Mouse (Mus musculus) large intestine, adult 2 months (tissue): Measurements from ENCODE around the gene Mamstr. TPM values are rescaled to one million over a fixed set of nuclear protein-coding genes. Genes with fewer than 3 reads are reported as not detected.

Source experiments
- DNase-seq: peaks from one replicate; pipeline ENCODE4 v3.0.0-alpha.2; 2012; ENCODE audit warnings: low read depth, low spot score
- WGBS: fragments of 180-500 bp; shearing (Covaris S2); methylation state at CpG from one replicate; pipeline ENCODE4 v1.1.7; 2018; 5-methylcytosine and 5-hydroxymethylcytosine counted together
- polyA plus RNA-seq: library from polyadenylated mRNA; depleted of rRNA; stranded (reverse); fragments of >200 nt; gene quantifications from 2 replicates; pipeline ENCODE4 v1.2.3, GENCODE M21; 2012

The Mamstr gene
- polyA plus RNA-seq, 1 experiment = 1.3 TPM

DNA sequence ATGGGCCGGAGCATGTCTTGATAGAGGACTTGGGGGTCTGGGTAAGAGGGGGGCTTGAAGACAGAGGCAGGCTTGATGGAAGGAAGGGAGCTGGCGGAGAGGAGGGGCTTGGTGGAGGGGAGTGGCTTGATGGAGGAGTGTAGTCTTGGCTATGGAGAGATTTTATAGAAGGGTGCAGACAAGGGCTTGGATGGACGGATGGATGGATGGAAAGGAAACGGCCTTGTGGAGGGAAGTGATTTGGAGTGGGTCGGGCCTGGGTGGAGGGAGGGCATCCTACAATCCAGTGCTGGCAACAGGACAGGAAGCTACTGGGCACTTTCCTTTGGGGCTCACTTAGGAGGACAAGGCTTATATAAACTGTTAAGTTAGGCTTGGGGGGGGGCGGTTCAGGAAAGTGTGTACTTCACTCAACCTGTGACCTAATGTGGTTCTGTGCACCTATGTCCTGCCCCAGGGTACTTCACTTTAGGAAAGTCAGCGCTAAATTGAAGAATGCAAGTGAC, 13.2 kb upstream of the Mamstr start:
- WGBS = 92% methylated on average over 7 of the region's 7 CpGs
- no peak for DNase-seq

DNA sequence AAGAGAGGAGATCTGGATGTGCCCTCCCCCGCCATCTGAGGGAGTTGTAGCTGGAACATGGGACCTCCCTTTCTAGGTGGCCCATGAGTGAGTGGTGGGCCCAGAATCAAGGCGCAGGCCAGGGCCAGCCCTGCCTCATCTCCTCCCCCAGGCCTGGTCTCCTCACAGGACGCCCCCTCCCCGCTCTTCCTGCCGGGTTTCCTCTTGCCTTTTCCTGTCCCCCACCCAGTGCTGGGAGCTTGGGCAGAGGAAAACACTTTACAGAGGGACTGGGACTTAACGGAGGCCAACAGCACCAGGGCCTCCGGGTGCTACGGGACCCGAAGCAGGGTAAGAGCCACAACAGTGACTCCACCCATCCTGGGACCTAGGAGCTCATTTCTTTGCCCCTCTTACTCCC, 12.5 kb upstream of the Mamstr start, which contains the start of gene Rasip1:
TSS of gene Rasip1 (plus strand) at position 228 of the 400 bp plus-strand sequence.
- no peak for DNase-seq
- WGBS = 84% methylated on average over 9 of the region's 9 CpGs

DNA sequence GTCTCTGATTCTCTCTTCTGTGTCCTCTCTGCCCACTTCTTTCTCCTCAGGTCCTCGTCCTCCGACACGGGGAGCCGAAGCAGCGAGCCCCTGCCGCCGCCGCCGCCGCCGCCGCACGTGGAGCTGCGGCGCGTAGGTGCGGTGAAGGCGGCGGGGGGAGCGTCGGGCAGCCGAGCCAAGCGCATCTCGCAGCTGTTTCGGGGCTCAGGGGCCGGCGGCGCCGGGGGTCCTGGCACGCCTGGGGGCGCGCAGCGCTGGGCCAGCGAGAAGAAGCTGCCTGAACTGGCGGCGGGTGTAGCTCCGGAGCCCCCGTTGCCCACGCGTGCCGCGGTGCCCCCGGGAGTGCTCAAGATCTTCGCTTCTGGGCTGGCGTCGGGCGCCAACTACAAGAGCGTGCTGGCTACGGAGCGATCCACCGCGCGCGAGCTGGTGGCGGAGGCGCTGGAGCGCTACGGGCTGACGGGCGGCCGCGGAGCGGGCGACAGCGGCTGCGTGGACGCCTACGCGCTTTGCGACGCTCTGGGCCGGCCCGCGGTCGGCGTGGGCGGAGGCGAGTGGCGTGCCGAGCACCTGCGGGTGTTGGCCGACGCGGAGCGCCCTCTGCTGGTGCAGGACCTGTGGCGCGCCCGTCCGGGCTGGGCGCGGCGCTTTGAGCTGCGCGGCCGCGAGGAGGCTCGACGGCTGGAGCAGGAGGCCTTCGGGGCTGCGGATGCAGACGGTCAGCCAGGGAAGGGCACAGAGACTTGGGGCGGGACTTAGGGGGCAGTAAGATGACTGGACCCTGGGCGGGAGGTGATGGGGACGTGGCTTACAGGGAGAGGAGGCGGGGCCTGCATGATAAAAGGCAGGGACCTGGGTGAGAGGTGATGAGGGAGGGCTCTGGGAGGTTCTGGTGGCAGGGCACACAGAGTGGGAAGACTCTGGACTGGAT, 11.1 kb upstream of the Mamstr start:
- no peak for DNase-seq
- WGBS = 2% methylated on average over 102 of the region's 105 CpGs

DNA sequence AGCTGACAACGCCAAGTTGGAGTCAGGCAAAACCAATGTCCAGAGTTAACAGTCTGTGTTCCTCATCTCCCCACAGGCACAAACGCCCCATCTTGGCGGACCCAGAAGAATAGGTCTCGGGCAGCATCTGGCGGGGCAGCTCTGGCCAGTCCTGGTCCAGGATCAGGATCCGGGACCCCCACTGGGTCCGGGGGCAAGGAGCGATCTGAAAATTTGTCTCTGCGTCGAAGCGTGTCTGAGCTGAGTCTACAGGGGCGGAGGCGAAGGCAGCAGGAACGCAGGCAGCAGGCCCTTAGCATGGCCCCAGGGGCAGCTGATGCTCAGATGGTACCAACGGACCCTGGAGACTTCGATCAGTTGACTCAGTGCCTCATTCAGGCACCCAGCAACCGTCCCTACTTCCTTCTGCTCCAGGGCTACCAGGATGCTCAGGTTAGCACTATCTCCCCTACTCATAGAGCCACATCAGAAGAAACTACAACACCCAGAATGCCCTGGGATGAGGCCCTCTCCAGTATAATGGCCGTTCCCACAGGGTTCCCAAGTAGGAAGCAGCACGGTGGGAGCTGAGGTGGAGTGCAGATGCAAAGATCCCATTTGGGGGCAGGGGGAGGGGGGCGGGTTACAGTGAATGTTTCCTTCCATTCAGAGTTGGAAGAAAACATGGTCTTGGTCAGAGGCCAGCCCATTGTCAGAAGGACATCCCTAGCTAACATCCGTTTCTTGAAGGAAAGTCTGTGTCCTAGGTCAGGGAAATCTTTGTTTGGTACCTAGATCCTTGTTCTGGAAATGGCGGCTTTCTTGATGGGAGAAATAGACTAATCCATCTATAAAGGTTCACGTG, 9.5 kb upstream of the Mamstr start:
- DNase-seq = no peak
- 88% methylated on average over 23 of the region's 23 CpGs for WGBS

DNA sequence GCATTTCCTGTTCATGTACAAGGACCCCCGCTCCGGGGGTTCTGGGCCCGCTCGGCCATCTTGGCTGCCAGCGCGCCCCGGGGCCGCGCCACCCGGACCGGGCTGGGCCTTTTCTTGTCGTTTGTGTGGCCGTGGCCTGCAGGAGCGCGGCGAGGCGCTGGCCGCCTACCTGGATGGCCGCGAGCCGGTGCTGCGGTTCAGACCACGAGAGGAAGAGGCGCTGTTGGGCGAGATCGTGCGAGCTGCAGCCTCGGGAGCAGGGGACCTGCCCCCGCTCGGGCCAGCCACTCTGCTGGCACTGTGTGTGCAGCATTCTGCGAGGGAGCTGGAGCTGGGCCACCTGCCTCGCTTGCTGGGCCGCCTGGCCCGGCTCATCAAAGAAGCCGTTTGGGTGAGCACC, 7.3 kb upstream of the Mamstr start:
- WGBS = 55% methylated on average over 35 of the region's 35 CpGs
- no peak for DNase-seq

DNA sequence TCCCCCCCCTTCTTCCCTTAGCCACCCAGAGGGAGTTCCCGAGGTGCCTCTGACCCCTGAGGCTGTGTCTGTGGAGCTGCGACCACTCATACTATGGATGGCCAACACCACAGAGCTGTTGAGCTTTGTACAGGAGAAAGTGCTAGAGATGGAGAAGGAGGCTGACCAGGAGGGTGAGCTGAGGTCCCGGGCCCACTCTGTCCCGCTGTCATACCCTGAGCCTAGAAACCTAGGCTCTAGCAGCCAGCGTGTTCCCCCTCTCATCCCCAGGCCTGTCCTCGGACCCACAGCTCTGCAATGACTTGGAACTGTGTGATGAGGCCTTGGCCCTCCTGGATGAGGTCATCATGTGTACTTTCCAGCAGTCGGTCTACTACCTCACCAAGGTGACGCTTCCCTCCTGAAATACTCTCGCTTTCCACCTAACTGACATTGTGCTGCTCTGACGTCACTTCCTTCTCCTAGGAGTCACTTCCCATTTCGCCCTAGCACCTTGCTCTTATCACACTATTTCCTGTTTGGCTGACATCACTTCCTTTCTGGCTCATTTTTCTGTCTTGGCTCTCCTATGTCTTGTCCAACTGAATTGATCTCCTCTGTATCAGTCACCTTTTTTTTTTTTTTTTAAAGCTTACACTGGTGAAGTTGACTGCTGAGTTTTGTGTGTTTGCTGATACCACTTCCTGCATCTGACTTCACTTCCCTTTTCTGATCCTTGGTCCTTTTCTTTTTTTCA, 4.7 kb upstream of the Mamstr start:
- WGBS = 84% methylated on average over 11 of the region's 11 CpGs
- no peak for DNase-seq

DNA sequence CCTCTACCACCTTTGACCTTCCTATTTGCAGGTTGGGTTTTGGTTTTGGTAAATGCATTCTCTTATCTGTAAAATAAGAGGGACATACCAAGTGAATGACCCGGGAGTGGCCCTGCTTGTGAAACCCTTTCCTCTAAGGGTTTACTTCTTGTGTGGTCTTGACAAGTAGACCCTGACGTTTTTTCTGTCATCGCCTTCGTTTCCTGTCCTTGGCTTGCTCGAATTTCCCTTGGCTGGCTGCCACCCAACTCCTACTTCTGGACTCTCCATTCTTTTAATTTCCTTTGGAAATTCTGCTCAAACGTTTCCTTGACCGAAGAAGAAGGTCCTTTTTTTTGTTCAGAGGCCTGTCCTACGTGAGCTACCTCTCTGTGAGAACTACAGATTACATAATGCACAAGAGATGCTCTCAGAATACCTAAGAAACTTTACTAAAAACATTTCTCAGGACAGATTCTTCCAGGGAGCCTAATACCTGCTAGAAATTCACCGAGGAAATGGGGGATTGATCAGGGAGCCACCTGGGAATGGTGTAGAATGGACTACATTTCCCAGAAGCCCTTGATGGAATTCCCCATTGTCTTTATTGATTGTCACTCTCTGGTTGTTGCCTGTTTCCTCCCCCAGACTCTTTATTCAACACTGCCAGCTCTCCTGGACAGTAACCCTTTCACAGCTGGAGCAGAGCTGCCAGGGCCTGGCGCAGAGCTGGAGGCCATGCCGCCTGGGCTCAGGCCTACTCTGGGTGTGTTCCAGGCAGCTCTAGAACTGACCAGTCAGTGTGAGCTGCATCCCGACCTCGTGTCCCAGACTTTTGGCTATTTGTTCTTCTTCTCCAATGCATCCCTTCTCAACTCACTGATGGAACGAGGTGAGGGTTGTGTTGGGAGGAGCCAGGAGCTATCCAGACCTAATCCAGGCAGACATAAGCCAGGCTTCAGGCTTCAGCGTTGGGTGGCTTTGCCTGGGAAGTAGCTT, 3.8 kb upstream of the Mamstr start:
- DNase-seq = no peak
- WGBS = 81% methylated on average over 15 of the region's 15 CpGs

DNA sequence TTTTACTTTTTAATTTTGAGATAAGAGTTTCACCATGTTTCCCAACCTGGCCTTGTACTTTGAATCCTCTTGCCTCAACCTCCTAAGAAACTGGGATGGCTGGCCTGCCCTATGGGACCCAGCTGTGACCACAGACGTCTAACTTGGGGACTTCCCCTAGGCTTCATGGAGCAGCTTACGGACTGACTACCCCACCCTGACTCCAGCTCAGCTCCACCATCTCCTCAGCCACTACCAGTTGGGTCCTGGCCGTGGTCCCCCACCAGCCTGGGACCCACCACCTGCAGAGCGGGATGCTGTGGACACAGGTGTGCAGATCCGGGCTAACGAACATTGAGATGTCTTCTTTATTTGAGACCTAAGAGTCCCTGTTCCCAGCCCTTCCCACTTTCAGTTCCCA, 2.1 kb upstream of the Mamstr start:
- no peak for DNase-seq
- 87% methylated on average over 6 of the region's 6 CpGs for WGBS

DNA sequence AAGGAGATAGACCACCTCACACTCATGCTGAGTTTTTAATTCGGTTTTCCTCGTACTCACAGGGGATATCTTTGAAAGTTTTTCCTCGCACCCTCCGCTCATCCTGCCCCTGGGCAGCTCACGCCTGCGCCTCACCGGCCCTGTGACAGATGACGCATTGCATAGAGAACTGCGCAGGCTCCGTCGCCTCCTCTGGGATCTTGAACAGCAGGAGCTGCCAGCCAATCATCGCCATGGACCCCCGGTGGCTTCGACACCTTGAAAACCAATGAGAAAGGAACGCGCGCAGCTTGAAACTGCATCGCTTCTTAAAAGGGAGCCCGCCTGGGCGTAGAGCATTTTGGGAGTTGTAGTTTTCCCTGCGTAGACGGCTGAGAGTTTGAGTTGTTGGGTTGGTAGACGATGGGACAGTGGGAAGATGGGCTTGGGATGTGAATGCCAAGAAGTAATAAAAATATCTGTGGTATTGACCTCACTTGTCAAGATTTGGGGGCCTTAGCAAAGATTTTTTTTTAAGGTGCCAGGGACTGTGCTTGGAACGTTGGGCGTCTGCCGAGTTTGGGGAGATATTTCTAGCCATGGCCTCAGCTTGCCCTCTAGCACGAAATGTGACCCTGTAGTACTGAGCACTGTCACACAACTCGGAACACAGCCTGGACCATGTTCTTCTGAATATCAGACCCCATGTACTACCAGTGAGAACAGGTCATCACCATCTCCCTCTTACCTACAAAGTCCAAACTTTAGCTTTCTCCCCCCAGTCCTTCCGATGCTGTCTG, 965 bp upstream of the Mamstr start:
- DNase-seq = peak; percentile 88
- 39% methylated on average over 29 of the region's 29 CpGs for WGBS

DNA sequence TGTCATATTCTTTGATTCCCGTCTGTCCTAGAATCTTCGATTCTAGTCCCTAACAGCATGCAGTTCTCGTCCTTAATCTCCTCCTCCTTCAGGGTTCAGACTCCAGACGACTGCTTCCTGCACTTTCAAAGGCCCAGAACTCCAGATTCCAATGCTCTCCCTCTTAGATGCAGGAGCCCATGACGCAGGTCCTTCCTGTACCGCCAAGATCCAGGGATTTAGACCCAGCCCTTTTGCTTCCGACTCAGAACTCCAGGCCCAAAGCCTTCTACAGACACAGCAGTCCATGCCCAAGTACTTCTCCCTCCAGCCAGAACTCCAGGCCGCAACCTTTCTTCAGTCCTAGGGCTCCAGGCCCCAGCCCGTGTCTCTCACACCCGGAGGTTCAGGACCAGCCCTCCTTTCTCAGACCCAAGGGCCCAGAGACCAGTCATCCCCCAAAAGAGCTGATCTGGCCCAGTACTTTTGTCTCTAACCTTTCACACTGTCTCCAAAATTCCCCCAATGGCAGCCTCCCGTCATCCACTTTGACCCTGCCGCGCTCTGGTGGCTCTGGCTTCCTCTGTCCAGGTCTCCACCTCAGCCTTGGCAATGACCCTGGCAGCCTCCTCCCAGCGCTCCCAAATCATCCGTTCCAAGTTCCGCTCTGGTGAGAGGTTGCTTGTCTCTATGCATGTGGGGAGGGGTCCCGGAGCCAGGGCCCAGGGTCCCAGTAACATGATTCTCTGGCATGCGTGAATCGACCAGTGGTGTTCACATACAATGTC, 597 bp downstream of the Mamstr start:
- WGBS = 90% methylated on average over 19 of the region's 19 CpGs
- DNase-seq = no peak

DNA sequence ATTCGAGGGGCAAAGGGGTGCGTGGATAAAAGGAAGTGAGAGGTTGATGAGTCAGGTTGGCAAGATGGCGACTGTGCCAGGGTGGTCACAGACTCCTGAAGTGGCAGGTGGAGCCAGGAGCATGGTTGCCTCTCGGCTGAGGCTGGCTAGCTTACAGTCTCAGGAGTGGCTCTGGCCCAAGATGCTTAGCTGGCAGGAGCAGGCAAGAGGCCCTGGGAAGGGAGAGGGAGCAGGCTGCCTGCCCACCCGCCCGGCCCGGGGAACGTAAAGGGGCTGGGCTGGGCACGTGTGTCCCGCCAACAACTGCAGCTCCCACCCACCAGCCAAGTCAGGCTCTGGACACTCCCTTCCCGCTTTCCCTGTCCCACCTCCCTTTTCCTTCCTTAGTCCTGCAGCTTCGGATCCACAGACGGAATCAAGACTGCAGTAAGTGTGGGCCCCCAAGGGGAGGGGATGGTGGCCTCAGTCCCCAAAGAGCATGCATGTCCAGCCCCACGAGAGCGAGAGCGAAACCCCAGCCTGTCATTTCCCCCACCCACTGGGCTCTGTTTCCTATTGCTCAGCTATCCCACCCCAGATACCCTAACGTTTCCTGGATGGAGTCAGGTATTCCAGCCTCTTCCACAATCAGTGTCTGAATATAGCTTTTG, 1.7 kb downstream of the Mamstr start:
- DNase-seq = no peak
- 61% methylated on average over 17 of the region's 17 CpGs for WGBS

DNA sequence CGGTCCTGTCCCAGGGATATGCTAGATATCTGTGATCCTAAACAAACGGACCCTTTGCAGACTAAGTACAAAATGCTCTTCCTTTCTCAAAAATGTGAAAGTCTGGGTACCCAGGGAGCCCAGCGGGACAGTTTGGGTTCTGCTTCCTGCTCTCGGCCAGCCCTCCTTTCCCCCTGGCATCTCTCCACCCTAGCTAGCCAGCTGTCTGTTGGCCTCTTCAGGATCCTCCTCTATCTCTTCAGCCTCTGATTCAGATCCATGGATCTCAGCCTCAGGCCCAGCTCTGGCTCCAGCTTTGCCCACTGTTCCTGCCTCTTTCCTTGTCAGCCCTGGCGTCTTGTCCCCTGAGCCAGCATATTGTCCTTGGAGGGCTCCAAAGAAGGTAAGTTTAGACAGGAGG, 2.3 kb downstream of the Mamstr start:
- 69% methylated on average over 5 of the region's 5 CpGs for WGBS
- DNase-seq = no peak

DNA sequence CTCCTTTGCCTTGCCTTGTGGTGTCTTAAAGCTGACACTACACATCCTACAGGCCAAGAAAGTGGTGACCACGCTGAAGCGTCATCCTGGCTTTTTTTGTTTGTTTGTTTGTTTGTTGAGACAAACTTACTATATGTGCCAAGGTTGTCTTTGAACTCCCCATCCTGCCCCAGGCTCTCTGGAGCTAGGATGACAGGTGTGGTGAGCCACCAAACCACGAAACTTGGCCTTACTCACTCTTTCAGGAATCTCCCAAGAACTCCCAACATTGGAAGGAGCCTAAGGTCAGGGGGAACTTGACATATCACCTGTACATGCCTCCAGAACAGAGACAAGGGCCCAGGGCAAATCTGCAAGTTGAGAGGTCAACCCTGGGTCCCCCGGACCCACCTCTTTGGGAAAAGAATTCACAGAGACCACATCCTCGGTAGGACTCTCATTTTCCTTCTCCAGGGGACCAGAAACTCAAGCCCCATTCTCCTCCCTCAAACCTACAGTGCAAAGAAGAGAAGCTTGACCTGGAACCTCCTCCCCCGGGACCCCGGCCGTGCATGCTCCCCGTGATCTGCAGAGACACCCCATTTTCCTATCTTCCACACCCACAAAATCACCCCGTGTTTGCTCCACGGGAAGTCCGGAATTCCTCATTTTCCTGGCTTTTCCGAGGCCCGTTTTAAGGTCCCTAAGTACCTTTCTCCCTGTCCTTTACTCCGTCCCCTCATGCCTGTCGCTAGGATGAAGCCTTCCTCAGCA, 2.9 kb downstream of the Mamstr start:
- DNase-seq = no peak
- WGBS = 34% methylated on average over 16 of the region's 16 CpGs

DNA sequence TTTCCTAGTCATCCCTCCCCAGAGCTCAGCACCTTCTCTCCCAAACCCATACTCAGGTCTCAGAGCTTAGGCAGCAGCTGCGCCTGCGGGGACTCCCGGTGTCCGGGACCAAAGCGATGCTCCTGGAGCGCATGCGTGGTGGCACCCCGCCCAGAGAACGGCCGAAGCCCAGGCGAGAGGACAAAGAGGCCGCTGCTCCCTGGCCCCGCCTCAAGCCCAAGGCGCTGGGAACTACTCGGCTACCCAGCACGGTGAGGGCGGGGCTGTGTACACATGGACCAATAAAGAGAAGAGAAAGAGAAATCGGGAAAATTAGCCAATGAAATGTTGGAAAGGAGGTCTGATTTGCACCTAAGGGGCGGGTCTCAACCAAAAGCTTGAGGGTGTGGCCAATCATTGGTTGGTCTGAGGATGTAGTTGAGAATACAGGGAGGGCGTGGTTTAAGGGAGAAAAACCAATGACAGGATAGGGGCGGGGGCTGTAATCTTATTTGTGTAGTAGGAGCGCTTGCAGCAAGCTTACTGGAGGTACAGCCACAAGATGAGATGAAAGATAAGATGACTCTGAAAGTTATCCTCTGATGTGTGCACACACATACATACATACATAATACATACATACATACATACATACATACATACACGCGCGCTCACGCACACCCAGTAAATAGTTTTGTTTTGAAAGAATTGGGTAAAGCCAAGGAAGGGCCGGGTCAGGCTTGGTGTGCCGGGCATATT, 3.8 kb downstream of the Mamstr start:
- 6% methylated on average over 28 of the region's 28 CpGs for WGBS
- peak; percentile 95 for DNase-seq

DNA sequence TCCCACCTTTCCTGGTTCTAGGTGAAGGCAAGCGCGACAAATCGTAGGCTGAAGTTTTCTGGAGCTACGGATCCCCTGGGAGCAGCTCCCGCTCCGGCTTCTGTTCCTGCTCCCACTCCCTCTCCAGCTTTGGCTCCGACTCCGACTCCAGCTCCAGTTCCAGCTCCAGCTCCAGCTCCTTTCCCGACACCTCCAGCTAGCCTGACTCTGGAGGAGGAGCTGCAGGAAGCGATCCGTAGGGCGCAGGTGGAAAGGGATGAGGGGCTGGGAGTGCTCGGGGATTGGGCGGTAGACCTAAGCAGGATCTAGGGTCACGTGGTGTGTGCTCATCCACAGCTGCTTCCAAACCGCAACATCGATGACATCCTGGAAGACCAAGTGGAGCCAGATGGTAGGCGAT, 4.4 kb downstream of the Mamstr start:
- DNase-seq = no peak
- 13% methylated on average over 18 of the region's 18 CpGs for WGBS
